18 mouse cellular contexts compared by ENCODE assay signal in genomic region chr3:115768290-115768689, GRCm38 (mm10). TPM values are rescaled to one million over a fixed set of nuclear protein-coding genes. Genes with fewer than 3 reads are reported as not detected.
DNase-seq lines count a peak whose midpoint lies in the region; TF ChIP-seq lines count a peak whose summit lies in the region.
"Had no signal": no experiment of that assay in that cellular context is flagged by ENCODE, and none has a peak within 500 bp of the region (broad histone marks: within the 10 kb centered on the region; RNA-seq: fewer than 3 reads in every experiment).

No protein-coding gene starts in this region.

- H3K4me3 ChIP-seq in kidney, adult 2 months (ENCODE audit: insufficient read depth, low read depth, low read length), result no peak overlapping the region
- H3K4me3 ChIP-seq in lung, adult 2 months (replicated peaks; ENCODE audit: extremely low read depth, low read depth, low read length), result peak overlapping the region; percentile 8
- H3K4me3 ChIP-seq: embryonic facial prominence, embryonic 15.5 days; hindbrain, embryonic 13.5 days; liver, embryonic 12.5 days; midbrain, embryonic 12.5 days; stomach, embryonic 15.5 days had no signal

- H3K4me1 ChIP-seq in kidney, adult 2 months (ENCODE audit: control insufficient read depth, insufficient read depth, low read length), result no peaks in the 10 kb centered on the region; the same call in 1 of the 2 replicates
- H3K4me1 ChIP-seq in lung, adult 2 months (ENCODE audit: control insufficient read depth, insufficient read depth, low read length), result peaks cover 5% of the 10 kb centered on the region
- H3K4me1 ChIP-seq: embryonic facial prominence, embryonic 15.5 days; hindbrain, embryonic 13.5 days; midbrain, embryonic 12.5 days; stomach, embryonic 15.5 days had no signal

- 91% methylated on average over 1 of the region's 1 CpGs for WGBS in kidney, adult 2 months
- WGBS in lung, adult 2 months, result 54% methylated on average over 1 of the region's 1 CpGs

- TF ChIP-seq CTCF in kidney, adult 2 months (conservative IDR thresholded peaks at IDR 0.05; ENCODE audit: insufficient read depth, insufficient read length, low read depth, low read length), result no peak
- TF ChIP-seq CTCF in lung, adult 2 months (IDR thresholded peaks at IDR 0.05; ENCODE audit: insufficient read depth, low read length), result no peak

- peak; percentile 51 for DNase-seq in heart, adult 8-10 months (ENCODE audit: low spot score)
- DNase-seq in heart, postnatal 10 days, result no peak
- no peak for DNase-seq in kidney, adult 2 months
- DNase-seq in kidney, postnatal 4 days, result no peak
- DNase-seq in lung, adult 2 months, result no peak
- no peak for DNase-seq in lung, postnatal 4 days
- peak; percentile 54 for DNase-seq in lung, postnatal 36 days
- no peak for DNase-seq in left cerebral cortex, postnatal 14 days (ENCODE audit: low spot score in 2 of 2)
- DNase-seq: cerebellum, adult 11-12 months; cerebellum, postnatal 14 days; forebrain, postnatal 0 days; thymus, adult 2 months had no signal

- TF ChIP-seq POLR2A in kidney, adult 2 months (IDR thresholded peaks at IDR 0.05; ENCODE audit: low read depth, low read length), result no peak
- no peak for TF ChIP-seq POLR2A in lung, adult 2 months (IDR thresholded peaks at IDR 0.05; ENCODE audit: borderline replicate concordance, extremely low read depth, low read depth, low read length)

- H3K27ac ChIP-seq in kidney, adult 2 months (ENCODE audit: insufficient read depth, low read depth, low read length), result peak overlapping the region; percentile 68
- H3K27ac ChIP-seq: embryonic facial prominence, embryonic 15.5 days; hindbrain, embryonic 13.5 days; liver, embryonic 12.5 days; midbrain, embryonic 12.5 days; stomach, embryonic 15.5 days had no signal

- H3K36me3 ChIP-seq in kidney, adult 2 months (ENCODE audit: control insufficient read depth, insufficient read depth, low read length), result no peaks in the 10 kb centered on the region
- H3K36me3 ChIP-seq: embryonic facial prominence, embryonic 15.5 days; hindbrain, embryonic 13.5 days; liver, embryonic 12.5 days; midbrain, embryonic 12.5 days; stomach, embryonic 15.5 days had no signal

- intact Hi-C loops in heart, postnatal 10 days (cut with DNase I), result no loop called here
- intact Hi-C loops in left cerebral cortex, postnatal 14 days (cut with DNase I), result no loop called here

- no peaks in the 10 kb centered on the region for H3K27me3 ChIP-seq in kidney, adult 2 months (replicated peaks; ENCODE audit: control insufficient read depth, insufficient read depth, low read length)
- H3K27me3 ChIP-seq: CH12.LX; embryonic facial prominence, embryonic 15.5 days; hindbrain, embryonic 13.5 days; liver, embryonic 12.5 days; midbrain, embryonic 12.5 days; stomach, embryonic 15.5 days had no signal

RNA-seq across cellular contexts. Expression of gene S1pr1, which starts 53.4 kb away (rescaled TPM):
- 10 to 100 TPM; 31.9 to 48.9 (median 41.9) TPM for total RNA-seq in heart, adult 8-10 months (2022)
- 10 to 100 TPM; 74.8 to 95.8 TPM for total RNA-seq in heart, postnatal 10 days (2021)
- polyA plus RNA-seq in kidney, adult 2 months (2012; rRNA removed), result 23.1 and 24.0 TPM in 2 replicates
- 230 and 289 TPM in 2 replicates for polyA plus RNA-seq in lung, adult 2 months (2012; rRNA removed)
- total RNA-seq in left cerebral cortex, postnatal 14 days (2021), result 10 to 100 TPM; 79.8 to 86.9 TPM

Comparison
In these comparisons a context has a peak if more than half of its experiments do, and no peak if none do; other contexts are left out.
1. DNase-seq: peak in heart, adult 8-10 months (single experiment) and lung, postnatal 36 days (single experiment); none in heart, postnatal 10 days (0 of 2), kidney, adult 2 months (single experiment), kidney, postnatal 4 days (0 of 2), lung, adult 2 months (single experiment), lung, postnatal 4 days (0 of 2) and left cerebral cortex, postnatal 14 days (0 of 2).